Mouse (Mus musculus) ovary, adult 18-20 months (tissue): ENCODE measurements at regions not wholly inside any gene's neighbourhood (a gene's known extent, or its start where the extent isn't known, plus 50 kb on each side); places are given as distances from the start of the nearest gene placed in this dataset.

Experiments
- DNase-seq: peaks from one replicate; pipeline ENCODE4 v3.0.0; 2022; ENCODE audit warnings: low spot score, mixed read lengths

DNA sequence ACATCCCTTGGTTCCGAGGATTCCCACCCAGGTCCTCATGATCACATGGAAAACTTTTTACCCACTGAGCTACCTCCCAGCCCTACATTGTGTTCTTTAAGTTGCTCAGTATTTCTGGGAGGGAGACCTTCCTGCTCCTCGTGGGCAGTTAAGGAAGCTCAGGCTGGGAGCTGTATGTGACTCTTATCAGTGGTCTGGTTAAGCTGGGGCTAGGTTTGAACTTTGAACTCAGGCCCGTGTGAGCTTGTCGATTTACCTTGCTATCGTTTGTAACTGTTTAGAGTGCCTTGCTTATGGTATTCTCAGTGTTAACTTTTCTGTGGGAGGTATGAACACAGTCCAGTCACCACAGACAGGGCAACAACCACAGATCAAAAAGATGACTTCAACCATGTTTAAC lies 68.4 kb upstream of the Tpm1 start:
- no peak for DNase-seq

GRCm38 (mm10) chr9:67115991-67116390 lies 66.8 kb upstream of the Tpm1 start:
- DNase-seq: no peak

DNA sequence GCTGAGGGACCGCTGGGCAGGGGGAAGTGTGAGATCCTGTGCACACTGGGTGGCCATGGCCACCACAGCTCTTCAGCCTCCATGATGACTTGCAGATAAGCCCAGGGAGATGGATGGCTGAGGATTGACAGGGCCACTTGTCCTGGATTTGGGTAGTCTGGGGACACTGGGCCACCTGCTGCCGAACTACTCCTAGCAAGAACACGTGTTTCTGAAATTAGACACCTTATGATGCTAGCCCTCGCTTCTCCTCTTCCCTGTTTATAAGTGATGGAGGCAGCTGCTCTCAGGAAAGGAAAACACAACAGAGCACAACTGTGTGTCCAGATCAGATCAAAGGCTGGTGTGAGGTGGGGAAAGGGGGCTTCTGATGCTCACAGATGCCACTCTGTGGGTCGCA lies 64.9 kb upstream of the Tpm1 start:
- DNase-seq: no peak

GRCm38 (mm10) chr9:67111836-67112584 lies 62.8 kb upstream of the Tpm1 start:
- no peak for DNase-seq

- DNase-seq: no peak
Observed at GRCm38 (mm10) chr9:67107938-67108337, 58.7 kb upstream of the Tpm1 start.

DNA sequence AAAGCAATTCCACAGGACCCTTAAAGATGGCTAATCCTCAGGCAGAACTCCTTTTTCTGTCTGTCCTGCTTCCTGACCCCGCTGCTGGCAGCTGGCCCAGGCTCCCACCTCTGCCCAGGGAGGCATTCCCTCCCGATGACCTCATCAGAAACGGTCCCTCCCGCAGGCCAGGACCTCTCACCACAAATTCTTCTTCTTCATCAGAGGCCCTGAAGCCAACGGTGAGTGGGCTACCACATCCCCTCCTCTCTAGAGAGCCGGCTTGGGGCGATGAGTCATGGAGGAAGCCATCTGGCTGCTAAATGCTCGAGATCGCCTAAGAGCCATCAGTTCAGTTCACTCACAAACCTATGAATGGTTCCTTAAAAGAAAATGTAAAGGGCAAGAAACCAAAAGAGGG lies 56.7 kb upstream of the Tpm1 start:
- DNase-seq: peak; percentile 19

DNA sequence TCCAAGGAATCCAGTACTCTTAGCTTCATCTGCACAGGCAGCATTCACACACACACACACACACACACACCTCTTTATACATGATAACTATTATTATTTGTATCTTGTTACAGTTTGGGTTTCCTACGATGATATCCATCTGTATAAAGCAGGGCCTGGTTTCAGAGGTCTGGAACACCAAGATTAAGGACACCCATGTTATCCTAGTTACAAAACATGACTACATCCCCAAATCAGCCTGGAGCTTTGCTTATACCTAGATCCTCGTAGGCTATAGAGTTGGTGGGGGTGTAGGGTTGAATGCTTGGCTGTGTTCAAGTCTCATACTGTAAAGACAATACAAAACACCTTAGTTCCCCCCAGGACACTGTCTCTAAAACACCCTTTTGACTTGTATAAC lies 56.0 kb upstream of the Tpm1 start:
- no peak for DNase-seq

DNA sequence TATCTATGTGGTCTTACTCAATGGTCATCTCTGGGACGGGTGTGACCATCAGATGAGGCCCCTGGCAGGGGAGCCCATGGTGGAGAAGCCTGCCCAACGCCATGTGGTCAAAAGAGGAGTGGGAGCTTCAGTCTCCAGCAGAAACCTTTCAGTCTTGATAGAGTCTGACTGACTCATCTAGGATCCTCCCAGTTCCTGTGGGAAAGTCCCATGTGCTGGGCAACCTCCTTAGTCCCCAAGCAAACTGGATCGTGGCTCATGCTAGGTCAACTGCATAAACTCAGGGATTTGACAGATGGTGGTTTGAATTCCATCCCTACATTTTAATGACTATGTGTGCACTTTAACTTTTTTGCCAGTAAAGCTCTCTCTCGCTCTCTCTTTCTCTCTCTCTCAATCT lies 55.4 kb upstream of the Tpm1 start:
- no peak for DNase-seq

DNA sequence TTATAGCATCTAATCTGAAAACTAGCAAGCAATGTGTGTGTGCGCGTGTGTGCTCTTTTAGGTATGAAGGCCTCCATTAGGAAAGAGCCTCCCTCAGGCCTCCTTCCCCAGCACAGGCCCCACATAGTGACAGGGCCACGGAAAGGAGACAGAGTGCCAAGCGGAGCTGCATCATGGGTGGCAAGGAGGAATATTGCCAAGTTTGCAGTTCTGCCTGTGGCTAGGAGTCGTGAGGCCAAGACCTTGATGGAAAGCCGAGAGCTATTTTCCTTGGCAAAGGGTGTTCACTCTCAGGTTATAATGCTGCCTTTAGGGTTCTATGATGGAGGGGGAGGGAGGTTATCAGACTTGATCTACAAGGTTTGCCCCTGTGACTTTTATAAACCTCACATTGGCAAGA lies 53.4 kb upstream of the Tpm1 start:
- DNase-seq: peak; percentile 31

- no peak for DNase-seq
Observed at GRCm38 (mm10) chr9:67099471-67099870, 50.3 kb upstream of the Tpm1 start.
